Mouse (Mus musculus) stomach, postnatal 0 days (tissue): Measurements from ENCODE around the gene Lgals4.

Experiments used
- CTCF ChIP-seq: IDR thresholded peaks from 2 replicates; pipeline ENCODE4 v1.5.1; 2016; ENCODE audit warnings: antibody characterized with exemption, low read depth, mild to moderate bottlenecking, moderate library complexity
- EP300 ChIP-seq: optimal IDR thresholded peaks from 2 replicates; pipeline ENCODE3; 2016; ENCODE audit warnings: antibody characterized with exemption

DNA sequence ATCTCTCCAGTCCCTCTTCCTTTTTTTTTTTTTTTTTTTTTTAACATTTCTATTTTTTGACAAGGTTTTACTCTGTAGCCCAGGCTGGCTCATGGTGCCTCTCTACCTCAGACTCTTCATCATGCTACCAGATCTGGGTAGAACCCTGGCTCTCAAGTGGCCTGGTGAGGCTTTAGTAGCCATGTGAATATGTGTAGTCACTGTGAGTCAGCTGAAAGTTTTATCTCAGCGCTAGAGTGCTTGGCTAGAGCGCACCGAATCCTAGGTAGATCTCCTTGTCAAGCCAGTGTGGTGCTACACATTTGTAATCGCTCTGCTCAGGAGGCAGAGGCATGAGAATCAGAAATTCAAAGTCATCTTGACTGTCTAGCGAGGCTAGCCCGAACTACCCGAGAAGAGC lies 43.5 kb downstream of the Lgals4 start:
- no peak for TF ChIP-seq CTCF
- no peak for TF ChIP-seq EP300
